Mouse (Mus musculus): ENCODE data around the gene Coro1c. TPM values are rescaled to one million over a fixed set of nuclear protein-coding genes. Genes with fewer than 3 reads are reported as not detected.
A peak's percentile ranks its signal among the peaks of the same experiment; 100 is the strongest.

Gene Coro1c
- polyA plus RNA-seq, 1 experiment from 2014 or later = 145 TPM

- H3K9me3 ChIP-seq (replicated peaks; ENCODE audit: control insufficient read depth, low read length) = no peaks in the 10 kb centered on the region
- WGBS = 17% methylated on average over 13 of the region's 15 CpGs
- peak overlapping the region; percentile 93 for H3K27ac ChIP-seq (ENCODE audit: low read length)
- ATAC-seq (ENCODE audit: insufficient read depth, low FRiP score) = peak; percentile 92
- peaks cover 11% of the 10 kb centered on the region; the same call in 1 of the 2 replicates for H3K36me3 ChIP-seq (ENCODE audit: control insufficient read depth, insufficient read depth, low read length)
- peak overlapping the region; percentile 23 for H3K4me3 ChIP-seq (replicated peaks; ENCODE audit: low read length)
- peak overlapping the region; percentile 66 for H3K9ac ChIP-seq (ENCODE audit: low read length)
- no peaks in the 10 kb centered on the region for H3K27me3 ChIP-seq (ENCODE audit: control insufficient read depth, insufficient read depth, low read length)
- H3K4me1 ChIP-seq (ENCODE audit: control insufficient read depth, insufficient read depth, low read length) = peaks cover 59% of the 10 kb centered on the region
- peak overlapping the region; percentile 50 for H3K4me2 ChIP-seq (ENCODE audit: low read depth, low read length)
Measured at GRCm38 (mm10) chr5:113872936-113873912, 35.3 kb downstream of the Coro1c start.

GRCm38 (mm10) chr5:113871903-113872548 lies 36.5 kb downstream of the Coro1c start:
- Histone ChIP-seq H3K4me1 (ENCODE audit: control insufficient read depth, insufficient read depth, low read length) (peaks cover 52% of the 10 kb centered on the region), H3K36me3 (ENCODE audit: control insufficient read depth, insufficient read depth, low read length) (peaks cover 11% of the 10 kb centered on the region; the same call in 1 of the 2 replicates), H3K9ac (ENCODE audit: low read length) (peak overlapping the region; percentile 29; the same call in 1 of the 2 replicates), H3K4me2 (ENCODE audit: low read depth, low read length) (no peak overlapping the region), H3K27ac (ENCODE audit: low read length) (peak overlapping the region; percentile 93), H3K4me3 (replicated peaks; ENCODE audit: low read length) (no peak overlapping the region), H3K27me3 (ENCODE audit: control insufficient read depth, insufficient read depth, low read length) (no peaks in the 10 kb centered on the region), H3K9me3 (replicated peaks; ENCODE audit: control insufficient read depth, low read length) (no peaks in the 10 kb centered on the region)
- 81% methylated on average over 7 of the region's 7 CpGs for WGBS
- no peak for ATAC-seq (ENCODE audit: insufficient read depth, low FRiP score)

GRCm38 (mm10) chr5:113870393-113871040 lies 38.0 kb downstream of the Coro1c start:
- H3K9ac ChIP-seq (ENCODE audit: low read length) = peak overlapping the region; percentile 47; the same call in 1 of the 2 replicates
- H3K4me1 ChIP-seq (ENCODE audit: control insufficient read depth, insufficient read depth, low read length) = peaks cover 52% of the 10 kb centered on the region
- no peak overlapping the region for H3K4me2 ChIP-seq (ENCODE audit: low read depth, low read length)
- peak overlapping the region; percentile 93 for H3K27ac ChIP-seq (ENCODE audit: low read length)
- WGBS = 51% methylated on average over 21 of the region's 21 CpGs
- H3K27me3 ChIP-seq (ENCODE audit: control insufficient read depth, insufficient read depth, low read length) = no peaks in the 10 kb centered on the region
- no peak for ATAC-seq (ENCODE audit: insufficient read depth, low FRiP score)
- H3K4me3 ChIP-seq (replicated peaks; ENCODE audit: low read length) = no peak overlapping the region
- H3K36me3 ChIP-seq (ENCODE audit: control insufficient read depth, insufficient read depth, low read length) = peaks cover 9% of the 10 kb centered on the region
- H3K9me3 ChIP-seq (replicated peaks; ENCODE audit: control insufficient read depth, low read length) = no peaks in the 10 kb centered on the region

GRCm38 (mm10) chr5:113869132-113869531 lies 39.4 kb downstream of the Coro1c start:
- H3K9me3 ChIP-seq (replicated peaks; ENCODE audit: control insufficient read depth, low read length) = no peaks in the 10 kb centered on the region
- H3K27me3 ChIP-seq (ENCODE audit: control insufficient read depth, insufficient read depth, low read length) = no peaks in the 10 kb centered on the region
- WGBS = 41% methylated on average over 11 of the region's 11 CpGs
- H3K36me3 ChIP-seq (ENCODE audit: control insufficient read depth, insufficient read depth, low read length) = peaks cover 6% of the 10 kb centered on the region; the same call in 1 of the 2 replicates
- peak; percentile 22; the same call in 1 of the 2 replicates for ATAC-seq (ENCODE audit: insufficient read depth, low FRiP score)
- peak overlapping the region; percentile 13; the same call in 1 of the 2 replicates for H3K9ac ChIP-seq (ENCODE audit: low read length)
- H3K4me1 ChIP-seq (ENCODE audit: control insufficient read depth, insufficient read depth, low read length) = peaks cover 45% of the 10 kb centered on the region
- peak overlapping the region; percentile 42; the same call in 1 of the 2 replicates for H3K27ac ChIP-seq (ENCODE audit: low read length)
- no peak overlapping the region for H3K4me2 ChIP-seq (ENCODE audit: low read depth, low read length)
- H3K4me3 ChIP-seq (replicated peaks; ENCODE audit: low read length) = no peak overlapping the region

GRCm38 (mm10) chr5:113864992-113865391 lies 43.6 kb downstream of the Coro1c start:
- H3K9me3 ChIP-seq (replicated peaks; ENCODE audit: control insufficient read depth, low read length) = no peaks in the 10 kb centered on the region
- H3K36me3 ChIP-seq (ENCODE audit: control insufficient read depth, insufficient read depth, low read length) = peaks cover 6% of the 10 kb centered on the region; the same call in 1 of the 2 replicates
- no peak overlapping the region for H3K27ac ChIP-seq (ENCODE audit: low read length)
- no peak overlapping the region for H3K4me2 ChIP-seq (ENCODE audit: low read depth, low read length)
- no peak overlapping the region for H3K4me3 ChIP-seq (replicated peaks; ENCODE audit: low read length)
- no peak overlapping the region for H3K9ac ChIP-seq (ENCODE audit: low read length)
- no peak for ATAC-seq (ENCODE audit: insufficient read depth, low FRiP score)
- peaks cover 11% of the 10 kb centered on the region for H3K4me1 ChIP-seq (ENCODE audit: control insufficient read depth, insufficient read depth, low read length)
- no peaks in the 10 kb centered on the region for H3K27me3 ChIP-seq (ENCODE audit: control insufficient read depth, insufficient read depth, low read length)
- WGBS = 79% methylated on average over 6 of the region's 6 CpGs

DNA sequence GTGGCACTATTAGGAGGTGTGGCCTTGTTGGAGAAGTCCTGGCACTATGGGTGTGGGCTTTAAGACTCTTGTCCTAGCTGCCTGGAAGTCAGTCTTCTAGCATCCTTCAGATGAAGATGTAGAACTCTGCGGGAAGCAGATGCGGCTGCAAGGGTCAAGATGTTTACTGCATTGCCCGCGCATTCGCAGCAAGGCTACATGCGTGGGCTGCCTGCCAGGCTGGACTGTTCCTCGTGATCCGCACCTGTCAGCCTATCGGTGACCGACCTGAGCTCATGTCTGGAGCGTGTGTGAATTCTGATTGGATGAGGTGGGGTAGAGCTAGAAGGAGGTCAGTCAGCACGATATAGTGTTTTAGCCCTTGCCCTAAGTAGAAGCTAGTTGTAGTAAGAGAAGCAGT lies 44.6 kb downstream of the Coro1c start:
- Histone ChIP-seq H3K9me3 (replicated peaks; ENCODE audit: control insufficient read depth, low read length) (no peaks in the 10 kb centered on the region), H3K9ac (ENCODE audit: low read length) (no peak overlapping the region), H3K4me2 (ENCODE audit: low read depth, low read length) (no peak overlapping the region), H3K4me1 (ENCODE audit: control insufficient read depth, insufficient read depth, low read length) (peaks cover 12% of the 10 kb centered on the region), H3K27ac (ENCODE audit: low read length) (no peak overlapping the region), H3K27me3 (ENCODE audit: control insufficient read depth, insufficient read depth, low read length) (no peaks in the 10 kb centered on the region), H3K4me3 (replicated peaks; ENCODE audit: low read length) (no peak overlapping the region), H3K36me3 (ENCODE audit: control insufficient read depth, insufficient read depth, low read length) (peaks cover 6% of the 10 kb centered on the region; the same call in 1 of the 2 replicates)
- 94% methylated on average over 12 of the region's 12 CpGs for WGBS
- no peak for ATAC-seq (ENCODE audit: insufficient read depth, low FRiP score)

GRCm38 (mm10) chr5:113862418-113862817 lies 46.1 kb downstream of the Coro1c start:
- Histone ChIP-seq H3K36me3 (ENCODE audit: control insufficient read depth, insufficient read depth, low read length) (peaks cover 6% of the 10 kb centered on the region; the same call in 1 of the 2 replicates), H3K4me2 (ENCODE audit: low read depth, low read length) (no peak overlapping the region), H3K4me1 (ENCODE audit: control insufficient read depth, insufficient read depth, low read length) (peaks cover 14% of the 10 kb centered on the region), H3K27ac (ENCODE audit: low read length) (no peak overlapping the region), H3K27me3 (ENCODE audit: control insufficient read depth, insufficient read depth, low read length) (no peaks in the 10 kb centered on the region), H3K9ac (ENCODE audit: low read length) (no peak overlapping the region), H3K4me3 (replicated peaks; ENCODE audit: low read length) (no peak overlapping the region), H3K9me3 (replicated peaks; ENCODE audit: control insufficient read depth, low read length) (no peaks in the 10 kb centered on the region)
- 90% methylated on average over 4 of the region's 4 CpGs for WGBS
- no peak for ATAC-seq (ENCODE audit: insufficient read depth, low FRiP score)

DNA sequence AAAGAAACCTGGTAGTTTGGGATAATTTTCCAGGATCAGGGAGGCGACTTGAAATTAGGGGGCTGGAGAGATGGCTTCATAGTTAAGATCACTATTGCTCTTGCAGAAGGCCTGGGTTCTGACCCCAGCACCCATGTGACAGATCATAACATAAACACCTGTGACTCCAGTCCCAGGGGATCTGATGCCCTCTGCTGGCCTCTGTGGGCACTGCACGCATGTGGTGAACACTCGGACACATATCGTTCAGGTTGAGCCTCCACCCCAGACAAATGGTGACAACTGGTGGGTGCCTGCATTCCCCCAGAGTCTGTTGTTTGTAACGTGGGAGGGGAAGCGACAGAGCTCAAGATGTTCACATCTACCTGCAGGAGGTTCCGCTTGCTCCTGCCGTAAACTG lies 47.3 kb downstream of the Coro1c start:
- no peak for ATAC-seq (ENCODE audit: insufficient read depth, low FRiP score)

More for the DNA sequence above, 47.3 kb downstream of the Coro1c start:
- WGBS = 96% methylated on average over 8 of the region's 8 CpGs
- H3K4me2 ChIP-seq (ENCODE audit: low read depth, low read length) = no peak overlapping the region
- peaks cover 6% of the 10 kb centered on the region; the same call in 1 of the 2 replicates for H3K36me3 ChIP-seq (ENCODE audit: control insufficient read depth, insufficient read depth, low read length)
- H3K27me3 ChIP-seq (ENCODE audit: control insufficient read depth, insufficient read depth, low read length) = no peaks in the 10 kb centered on the region
- no peak overlapping the region for H3K27ac ChIP-seq (ENCODE audit: low read length)
- H3K9me3 ChIP-seq (replicated peaks; ENCODE audit: control insufficient read depth, low read length) = no peaks in the 10 kb centered on the region
- H3K9ac ChIP-seq (ENCODE audit: low read length) = no peak overlapping the region
- no peak overlapping the region for H3K4me3 ChIP-seq (replicated peaks; ENCODE audit: low read length)
- H3K4me1 ChIP-seq (ENCODE audit: control insufficient read depth, insufficient read depth, low read length) = peaks cover 18% of the 10 kb centered on the region
